Mouse (Mus musculus): Measurements from ENCODE around the gene Ptprj. TPM values are rescaled to one million over a fixed set of nuclear protein-coding genes. Genes with fewer than 3 reads are reported as not detected.
"Not testable (repeated sequence)": the region's sequence is repeated elsewhere in the genome, so short reads cannot be mapped to it uniquely, and the experiment has no call there.

Gene Ptprj
- polyA plus RNA-seq, 1 experiment from 2014 or later = 3.0 TPM

- DNase-seq (ENCODE audit: low spot score) = no peak
- Histone ChIP-seq H3K27ac (replicated peaks; ENCODE audit: low read depth, low read length) (no peak overlapping the region), H3K9me3 (replicated peaks; ENCODE audit: control insufficient read depth, low read length) (no peaks in the 10 kb centered on the region), H3K27me3 (ENCODE audit: control insufficient read depth, insufficient read depth, low read length) (no peaks in the 10 kb centered on the region), H3K36me3 (replicated peaks; ENCODE audit: control insufficient read depth, insufficient read depth, low read depth, low read length) (no peaks in the 10 kb centered on the region), H3K4me1 (ENCODE audit: control insufficient read depth, insufficient read depth, low read length) (no peaks in the 10 kb centered on the region), H3K4me2 (ENCODE audit: low read depth, low read length) (no peak overlapping the region), H3K4me3 (ENCODE audit: low read depth, low read length) (no peak overlapping the region), H3K9ac (replicated peaks; ENCODE audit: low read length) (no peak overlapping the region)
- ATAC-seq (replicated peaks; ENCODE audit: insufficient number of reproducible peaks, low FRiP score, low TSS enrichment, low read depth) = no peak
- 78% methylated on average over 6 of the region's 6 CpGs for WGBS
Observed at GRCm38 (mm10) chr2:90576411-90576810, 4.0 kb downstream of the Ptprj start.

DNA sequence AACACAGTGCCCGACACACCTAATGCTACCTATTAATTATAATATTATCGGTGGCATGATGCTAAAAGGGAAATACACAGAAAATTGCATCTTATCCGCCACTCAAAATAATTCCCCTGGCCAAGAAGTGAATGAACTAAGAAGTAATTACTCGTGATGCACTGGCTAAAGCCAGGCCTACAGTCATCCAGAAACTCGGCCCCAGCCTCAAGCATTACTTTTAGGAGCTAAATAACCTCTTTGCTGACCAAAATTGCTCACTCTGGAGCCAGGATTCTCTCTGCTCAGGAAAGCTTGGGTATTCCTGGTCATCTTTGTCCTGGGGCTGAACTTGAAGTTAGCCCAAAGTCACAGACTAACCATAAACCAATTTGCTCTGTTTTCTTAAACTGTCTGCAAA is 4.7 kb downstream of the Ptprj start:
- DNase-seq (ENCODE audit: low spot score) = no peak
- Histone ChIP-seq H3K9ac (replicated peaks; ENCODE audit: low read length) (no peak overlapping the region), H3K4me2 (ENCODE audit: low read depth, low read length) (no peak overlapping the region), H3K4me3 (ENCODE audit: low read depth, low read length) (no peak overlapping the region), H3K27me3 (ENCODE audit: control insufficient read depth, insufficient read depth, low read length) (no peaks in the 10 kb centered on the region), H3K27ac (replicated peaks; ENCODE audit: low read depth, low read length) (no peak overlapping the region), H3K36me3 (replicated peaks; ENCODE audit: control insufficient read depth, insufficient read depth, low read depth, low read length) (no peaks in the 10 kb centered on the region), H3K4me1 (ENCODE audit: control insufficient read depth, insufficient read depth, low read length) (no peaks in the 10 kb centered on the region), H3K9me3 (replicated peaks; ENCODE audit: control insufficient read depth, low read length) (no peaks in the 10 kb centered on the region)
- WGBS = 77% methylated on average over 5 of the region's 5 CpGs
- no peak for ATAC-seq (replicated peaks; ENCODE audit: insufficient number of reproducible peaks, low FRiP score, low TSS enrichment, low read depth)

GRCm38 (mm10) chr2:90575116-90575515 is 5.3 kb downstream of the Ptprj start:
- Histone ChIP-seq H3K9ac (replicated peaks; ENCODE audit: low read length) (no peak overlapping the region), H3K4me3 (ENCODE audit: low read depth, low read length) (no peak overlapping the region), H3K9me3 (replicated peaks; ENCODE audit: control insufficient read depth, low read length) (no peaks in the 10 kb centered on the region), H3K36me3 (replicated peaks; ENCODE audit: control insufficient read depth, insufficient read depth, low read depth, low read length) (no peaks in the 10 kb centered on the region), H3K27ac (replicated peaks; ENCODE audit: low read depth, low read length) (no peak overlapping the region), H3K4me1 (ENCODE audit: control insufficient read depth, insufficient read depth, low read length) (no peaks in the 10 kb centered on the region), H3K27me3 (ENCODE audit: control insufficient read depth, insufficient read depth, low read length) (no peaks in the 10 kb centered on the region), H3K4me2 (ENCODE audit: low read depth, low read length) (no peak overlapping the region)
- 69% methylated on average over 3 of the region's 3 CpGs for WGBS
- no peak for ATAC-seq (replicated peaks; ENCODE audit: insufficient number of reproducible peaks, low FRiP score, low TSS enrichment, low read depth)
- DNase-seq (ENCODE audit: low spot score) = no peak

DNA sequence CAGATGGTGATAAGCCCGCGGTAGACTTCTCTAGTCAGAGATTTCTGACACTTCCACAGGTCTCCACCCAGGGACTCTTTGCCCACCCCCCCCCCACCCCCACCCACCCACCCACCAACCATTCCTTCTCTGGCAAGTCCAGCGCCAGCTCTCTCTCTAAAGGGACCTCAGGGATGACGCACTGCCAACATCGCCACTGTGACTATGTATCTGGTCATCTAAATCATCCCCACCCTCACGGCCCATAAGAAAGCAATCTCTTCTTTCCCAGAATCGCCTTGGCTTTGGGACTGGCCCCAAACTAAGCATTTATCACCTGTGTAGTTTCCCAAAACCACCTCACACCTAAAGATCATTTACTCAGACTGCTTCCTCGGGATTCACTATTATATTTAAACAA is 5.9 kb downstream of the Ptprj start:
- H3K4me2 ChIP-seq (ENCODE audit: low read depth, low read length) = peak overlapping the region; percentile 19; the same call in 1 of the 2 replicates
- no peak overlapping the region for H3K9ac ChIP-seq (replicated peaks; ENCODE audit: low read length)
- no peaks in the 10 kb centered on the region for H3K9me3 ChIP-seq (replicated peaks; ENCODE audit: control insufficient read depth, low read length)
- no peak overlapping the region for H3K4me3 ChIP-seq (ENCODE audit: low read depth, low read length)
- no peaks in the 10 kb centered on the region for H3K27me3 ChIP-seq (ENCODE audit: control insufficient read depth, insufficient read depth, low read length)
- no peaks in the 10 kb centered on the region for H3K4me1 ChIP-seq (ENCODE audit: control insufficient read depth, insufficient read depth, low read length)
- ATAC-seq (replicated peaks; ENCODE audit: insufficient number of reproducible peaks, low FRiP score, low TSS enrichment, low read depth) (no peak), DNase-seq (ENCODE audit: low spot score) (no peak)
- H3K27ac ChIP-seq (replicated peaks; ENCODE audit: low read depth, low read length) = no peak overlapping the region
- 66% methylated on average over 8 of the region's 8 CpGs for WGBS
- no peaks in the 10 kb centered on the region for H3K36me3 ChIP-seq (replicated peaks; ENCODE audit: control insufficient read depth, insufficient read depth, low read depth, low read length)

GRCm38 (mm10) chr2:90573640-90574526 is 6.6 kb downstream of the Ptprj start:
- 51% methylated on average over 17 of the region's 17 CpGs for WGBS
- ATAC-seq (replicated peaks; ENCODE audit: insufficient number of reproducible peaks, low FRiP score, low TSS enrichment, low read depth) (no peak), DNase-seq (ENCODE audit: low spot score) (peak; percentile 6)
- Histone ChIP-seq H3K4me3 (ENCODE audit: low read depth, low read length) (no peak overlapping the region), H3K27me3 (ENCODE audit: control insufficient read depth, insufficient read depth, low read length) (no peaks in the 10 kb centered on the region), H3K4me1 (ENCODE audit: control insufficient read depth, insufficient read depth, low read length) (no peaks in the 10 kb centered on the region), H3K4me2 (ENCODE audit: low read depth, low read length) (peak overlapping the region; percentile 19; the same call in 1 of the 2 replicates), H3K27ac (replicated peaks; ENCODE audit: low read depth, low read length) (no peak overlapping the region), H3K36me3 (replicated peaks; ENCODE audit: control insufficient read depth, insufficient read depth, low read depth, low read length) (no peaks in the 10 kb centered on the region), H3K9ac (replicated peaks; ENCODE audit: low read length) (no peak overlapping the region), H3K9me3 (replicated peaks; ENCODE audit: control insufficient read depth, low read length) (no peaks in the 10 kb centered on the region)

GRCm38 (mm10) chr2:90572126-90572525 is 8.3 kb downstream of the Ptprj start:
- no peak overlapping the region for H3K4me3 ChIP-seq (ENCODE audit: low read depth, low read length)
- no peak for DNase-seq (ENCODE audit: low spot score)
- no peak overlapping the region for H3K9ac ChIP-seq (replicated peaks; ENCODE audit: low read length)
- no peaks in the 10 kb centered on the region for H3K36me3 ChIP-seq (replicated peaks; ENCODE audit: control insufficient read depth, insufficient read depth, low read depth, low read length)
- no peaks in the 10 kb centered on the region for H3K4me1 ChIP-seq (ENCODE audit: control insufficient read depth, insufficient read depth, low read length)
- 41% methylated on average over 5 of the region's 5 CpGs for WGBS
- no peaks in the 10 kb centered on the region for H3K27me3 ChIP-seq (ENCODE audit: control insufficient read depth, insufficient read depth, low read length)
- H3K9me3 ChIP-seq (replicated peaks; ENCODE audit: control insufficient read depth, low read length) = no peaks in the 10 kb centered on the region
- no peak for ATAC-seq (replicated peaks; ENCODE audit: insufficient number of reproducible peaks, low FRiP score, low TSS enrichment, low read depth)
- no peak overlapping the region for H3K27ac ChIP-seq (replicated peaks; ENCODE audit: low read depth, low read length)
- no peak overlapping the region for H3K4me2 ChIP-seq (ENCODE audit: low read depth, low read length)

- 88% methylated on average over 6 of the region's 6 CpGs for WGBS
- not testable (repeated sequence) for H3K27me3 ChIP-seq (ENCODE audit: control insufficient read depth, insufficient read depth, low read length); H3K27ac ChIP-seq (replicated peaks; ENCODE audit: low read depth, low read length); ATAC-seq (replicated peaks; ENCODE audit: insufficient number of reproducible peaks, low FRiP score, low TSS enrichment, low read depth); H3K4me2 ChIP-seq (ENCODE audit: low read depth, low read length); DNase-seq (ENCODE audit: low spot score); H3K4me3 ChIP-seq (ENCODE audit: low read depth, low read length); H3K9me3 ChIP-seq (replicated peaks; ENCODE audit: control insufficient read depth, low read length); H3K4me1 ChIP-seq (ENCODE audit: control insufficient read depth, insufficient read depth, low read length); H3K9ac ChIP-seq (replicated peaks; ENCODE audit: low read length); H3K36me3 ChIP-seq (replicated peaks; ENCODE audit: control insufficient read depth, insufficient read depth, low read depth, low read length)
Observed at GRCm38 (mm10) chr2:90571399-90571798, 9.0 kb downstream of the Ptprj start.

DNA sequence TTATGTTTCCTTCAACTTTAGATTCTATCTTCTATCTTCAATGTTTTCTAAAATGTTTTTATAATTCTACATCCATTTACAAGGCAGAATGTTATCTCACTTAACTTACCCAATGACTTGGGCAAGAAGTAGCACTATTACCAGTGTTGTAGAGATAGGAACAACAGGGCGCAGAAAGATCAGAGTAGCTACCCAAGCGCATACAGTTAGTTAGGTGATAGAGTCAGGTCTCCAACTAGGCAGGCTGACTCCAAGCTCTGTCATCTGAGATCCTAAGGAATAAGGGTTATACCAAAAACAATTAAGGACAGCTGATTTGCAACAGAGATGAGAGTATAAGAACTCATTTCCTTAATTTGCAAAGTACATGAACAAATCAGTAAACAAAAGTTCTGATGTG is 9.6 kb downstream of the Ptprj start:
- ATAC-seq (replicated peaks; ENCODE audit: insufficient number of reproducible peaks, low FRiP score, low TSS enrichment, low read depth) = no peak

More for the DNA sequence above, 9.6 kb downstream of the Ptprj start:
- Histone ChIP-seq H3K9me3 (replicated peaks; ENCODE audit: control insufficient read depth, low read length) (no peaks in the 10 kb centered on the region), H3K27ac (replicated peaks; ENCODE audit: low read depth, low read length) (no peak overlapping the region), H3K4me1 (ENCODE audit: control insufficient read depth, insufficient read depth, low read length) (no peaks in the 10 kb centered on the region), H3K27me3 (ENCODE audit: control insufficient read depth, insufficient read depth, low read length) (no peaks in the 10 kb centered on the region), H3K36me3 (replicated peaks; ENCODE audit: control insufficient read depth, insufficient read depth, low read depth, low read length) (no peaks in the 10 kb centered on the region), H3K4me2 (ENCODE audit: low read depth, low read length) (no peak overlapping the region), H3K9ac (replicated peaks; ENCODE audit: low read length) (no peak overlapping the region), H3K4me3 (ENCODE audit: low read depth, low read length) (no peak overlapping the region)
- DNase-seq (ENCODE audit: low spot score) = no peak
- WGBS = 98% methylated on average over 2 of the region's 2 CpGs

Data from embryonic facial prominence, embryonic 11.5 days (tissue).